Mouse (Mus musculus) retina, postnatal 1 day (tissue): ENCODE results near the gene Hbp1.

Source experiments
- DNase-seq: peaks from one replicate; pipeline ENCODE4 v3.0.0-alpha.2; 2012

The Hbp1 gene

DNA sequence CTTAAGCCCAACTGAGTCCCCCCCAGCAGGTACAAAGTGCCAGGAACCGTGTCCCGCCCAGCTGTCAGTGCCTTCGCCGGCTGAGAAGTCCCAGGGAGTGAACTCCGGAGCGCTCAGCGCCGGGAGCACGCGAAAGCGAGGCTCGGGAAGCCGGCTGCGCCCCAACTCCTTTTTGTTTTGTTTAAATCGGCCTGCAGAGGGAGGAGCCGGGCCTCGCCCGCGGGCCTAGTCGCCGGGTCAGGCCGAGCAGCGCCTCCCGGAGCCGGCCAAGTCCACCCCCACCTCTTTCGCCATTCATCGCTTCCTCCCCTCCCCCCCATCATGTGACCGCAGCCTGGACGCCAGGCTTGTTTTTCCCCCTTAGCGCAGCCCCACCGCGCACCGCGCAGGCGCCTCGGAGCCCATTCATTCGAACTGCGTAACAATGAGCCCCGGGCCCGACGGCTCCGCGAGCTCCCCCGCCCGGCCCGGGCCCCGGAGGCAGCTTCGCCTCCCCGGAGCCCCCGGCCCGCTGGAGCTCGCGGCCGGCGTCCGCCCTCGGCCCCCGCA is 1.1 kb downstream of the Hbp1 start:
- peak; percentile 98 for DNase-seq

GRCm38 (mm10) chr12:31948101-31949000 is 2.0 kb downstream of the Hbp1 start:
- no peak for DNase-seq

- DNase-seq = peak; percentile 29
These were observed 2.9 kb downstream of the Hbp1 start for GRCm38 (mm10) chr12:31947476-31947875.

GRCm38 (mm10) chr12:31944405-31944804 is 5.9 kb downstream of the Hbp1 start:
- no peak for DNase-seq

DNA sequence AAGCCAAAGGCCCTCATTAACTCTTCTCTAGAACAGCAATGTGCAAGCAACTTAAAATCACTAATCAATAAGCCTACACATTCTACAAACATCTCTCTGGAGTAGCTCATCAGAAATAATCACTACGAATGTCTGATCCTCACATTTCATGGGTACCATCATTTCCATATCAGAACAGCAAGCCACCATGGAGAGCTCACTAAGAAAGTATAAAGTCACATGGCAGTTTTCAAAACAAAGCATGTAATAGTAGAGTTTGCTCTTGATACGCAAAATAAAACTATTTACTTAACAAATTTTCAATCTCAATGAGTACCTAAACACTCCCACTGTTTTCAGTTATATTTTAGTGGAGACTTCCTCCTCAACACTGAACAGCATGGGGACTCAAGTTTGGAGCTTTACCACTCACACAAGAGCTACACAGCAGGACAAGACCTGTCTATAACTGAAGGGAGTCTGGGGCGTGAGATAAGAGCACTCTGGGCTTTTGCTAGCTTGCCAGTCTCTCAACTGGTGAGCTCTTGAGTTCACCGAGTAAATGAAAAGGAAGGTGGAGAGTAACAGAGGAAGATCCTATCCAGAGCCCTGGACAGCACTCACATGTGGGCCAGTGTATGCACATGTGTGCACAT is 7.2 kb downstream of the Hbp1 start:
- no peak for DNase-seq

GRCm38 (mm10) chr12:31939026-31939425 is 11.3 kb downstream of the Hbp1 start:
- DNase-seq = no peak

- no peak for DNase-seq
These were observed 11.8 kb downstream of the Hbp1 start for GRCm38 (mm10) chr12:31938391-31938997.

- DNase-seq = no peak
These were observed 12.7 kb downstream of the Hbp1 start for GRCm38 (mm10) chr12:31937613-31938012.

GRCm38 (mm10) chr12:31936657-31937300 is 13.6 kb downstream of the Hbp1 start:
- no peak for DNase-seq

GRCm38 (mm10) chr12:31931818-31932217 is 18.5 kb downstream of the Hbp1 start:
- no peak for DNase-seq

DNA sequence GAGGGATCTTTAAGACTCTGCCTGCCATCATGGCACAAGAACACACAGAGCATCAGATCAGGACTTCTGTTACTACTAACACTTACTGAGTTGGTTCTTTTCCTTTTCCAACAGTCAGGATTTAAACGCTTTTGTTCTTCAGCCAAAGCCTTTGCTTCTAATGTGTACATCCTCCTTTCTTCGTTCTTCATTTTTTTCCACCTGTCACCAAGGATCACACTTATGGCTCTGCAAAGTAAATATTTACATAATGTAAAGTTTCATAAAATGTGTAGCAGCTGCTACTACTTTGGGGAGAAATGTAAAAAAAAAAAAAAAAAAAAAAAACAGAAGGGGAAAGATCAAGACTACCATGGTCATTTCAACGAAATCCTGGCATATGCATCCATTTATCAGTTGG is 21.8 kb downstream of the Hbp1 start:
- no peak for DNase-seq

GRCm38 (mm10) chr12:31926661-31927061 is 23.7 kb downstream of the Hbp1 start:
- peak; percentile 79 for DNase-seq

GRCm38 (mm10) chr12:31925343-31925742 is 25.0 kb downstream of the Hbp1 start:
- DNase-seq = no peak

DNA sequence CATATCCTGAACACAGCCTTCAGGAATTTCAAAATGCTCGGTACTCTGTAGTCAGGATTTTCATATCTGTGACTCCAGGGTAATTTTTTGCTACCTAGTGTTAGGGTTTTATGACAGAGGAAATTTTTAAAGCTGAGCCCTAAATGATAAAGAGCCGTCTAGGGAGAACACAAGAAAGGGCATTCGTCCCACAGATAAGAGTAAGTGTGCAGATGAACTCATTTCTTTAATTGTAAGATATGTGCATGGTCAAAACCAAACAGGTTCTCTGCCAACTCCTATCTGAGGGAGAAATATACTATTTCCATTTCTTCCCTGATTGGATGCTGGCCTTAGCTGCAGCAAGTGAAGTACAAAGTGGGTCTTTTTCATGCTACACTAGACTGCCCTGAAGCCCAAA is 26.2 kb downstream of the Hbp1 start:
- DNase-seq = no peak

DNA sequence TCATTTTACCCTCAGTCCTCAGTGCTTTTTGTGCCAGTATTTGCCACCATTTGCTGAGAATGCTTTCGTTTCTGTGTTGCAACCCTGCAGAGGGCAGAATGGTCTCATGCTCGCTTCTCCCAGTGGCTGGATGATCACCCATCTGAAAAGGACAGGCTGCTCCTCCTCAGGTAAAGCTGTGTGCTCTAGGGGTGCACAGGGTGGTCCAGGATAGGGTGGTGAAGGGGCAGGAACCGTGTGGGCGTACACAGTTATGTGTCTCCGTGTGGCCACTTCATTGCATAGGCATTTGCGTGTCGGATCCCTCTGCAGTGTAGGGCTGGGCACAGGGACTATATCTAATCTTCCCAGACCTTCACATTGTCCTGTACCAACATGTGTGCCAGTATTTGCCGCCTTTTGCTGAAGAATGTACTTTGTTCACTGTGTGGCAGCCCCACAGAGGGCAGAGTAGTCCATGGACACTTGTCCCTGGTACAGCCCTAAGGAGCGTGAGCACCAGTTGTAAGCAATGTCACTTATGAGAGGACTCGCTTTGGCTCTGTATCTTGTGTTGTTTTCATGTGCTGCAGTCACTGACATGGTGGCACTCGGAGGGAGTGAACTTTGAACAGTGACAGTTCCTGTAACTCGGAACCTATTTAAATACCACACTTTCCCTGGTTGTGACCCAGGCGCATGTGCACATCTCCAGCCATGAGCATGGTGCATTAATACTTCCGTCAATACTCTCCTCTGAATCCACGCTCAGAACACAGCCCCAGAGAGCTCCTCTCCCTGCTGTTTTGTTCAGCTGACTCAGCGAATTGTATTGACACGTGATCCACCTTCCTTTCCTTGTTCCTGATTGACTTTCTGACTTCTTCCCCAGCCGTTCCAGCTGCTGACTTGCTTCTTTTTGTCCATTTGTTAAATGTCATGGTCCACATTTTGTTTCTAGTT is 29.6 kb downstream of the Hbp1 start:
- DNase-seq = no peak

- DNase-seq = peak; percentile 32
These were observed 33.1 kb downstream of the Hbp1 start for GRCm38 (mm10) chr12:31917245-31917644.

- no peak for DNase-seq
These were observed 33.6 kb downstream of the Hbp1 start for GRCm38 (mm10) chr12:31916691-31917090.

- no peak for DNase-seq
These were observed 36.7 kb downstream of the Hbp1 start for GRCm38 (mm10) chr12:31913614-31914013.

DNA sequence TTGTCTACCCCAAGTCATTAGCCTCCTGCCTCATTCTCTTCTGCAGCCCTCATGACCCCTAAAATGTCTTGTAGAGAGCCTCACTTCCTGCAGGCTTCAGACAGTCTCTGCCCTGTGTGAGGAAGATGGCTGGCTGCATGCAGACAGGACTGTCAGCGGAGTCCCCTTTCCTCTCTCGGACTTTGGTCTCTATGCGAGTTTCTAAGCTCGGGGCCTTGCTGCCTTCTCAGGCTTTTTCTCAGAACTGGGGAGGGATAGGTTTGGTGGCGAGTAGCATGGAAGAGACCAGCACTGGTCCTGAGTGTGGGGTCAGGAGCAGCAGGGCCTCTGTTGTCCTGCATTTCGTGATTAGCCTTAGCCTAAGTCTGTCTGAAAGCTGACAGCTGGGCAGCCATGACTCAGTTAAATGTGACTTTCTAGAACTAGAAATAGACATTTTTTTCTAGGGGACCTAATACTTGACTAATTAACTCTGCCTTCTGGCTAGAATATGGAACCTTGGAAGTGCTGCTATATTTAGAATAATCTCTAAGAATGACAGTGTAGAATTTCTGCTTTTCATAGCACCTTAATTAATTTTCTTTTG is 37.3 kb downstream of the Hbp1 start:
- DNase-seq = no peak

DNA sequence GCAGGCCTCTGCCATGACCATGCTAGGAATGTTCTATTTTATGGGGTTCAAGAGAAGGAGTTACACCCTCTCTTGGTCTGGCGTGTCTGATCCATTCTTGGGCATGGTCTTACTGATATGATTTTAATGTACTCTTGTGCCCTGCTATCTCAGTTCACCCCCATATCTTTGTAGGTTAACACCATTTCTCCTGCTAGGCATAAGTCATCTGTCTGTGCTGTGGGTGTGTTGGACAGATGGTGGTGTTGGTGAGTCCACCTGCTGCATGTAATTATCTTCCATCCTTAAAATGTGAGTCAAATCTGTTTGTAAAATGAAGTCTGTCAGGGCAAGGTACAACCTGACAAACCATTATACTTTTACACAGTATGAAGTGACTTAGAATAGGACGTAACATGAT is 42.9 kb downstream of the Hbp1 start:
- DNase-seq = no peak
